Mouse (Mus musculus): ENCODE measurements at regions not wholly inside any gene's neighbourhood (a gene's known extent, or its start where the extent isn't known, plus 50 kb on each side); places are given as distances from the start of the nearest gene placed in this dataset.

DNA sequence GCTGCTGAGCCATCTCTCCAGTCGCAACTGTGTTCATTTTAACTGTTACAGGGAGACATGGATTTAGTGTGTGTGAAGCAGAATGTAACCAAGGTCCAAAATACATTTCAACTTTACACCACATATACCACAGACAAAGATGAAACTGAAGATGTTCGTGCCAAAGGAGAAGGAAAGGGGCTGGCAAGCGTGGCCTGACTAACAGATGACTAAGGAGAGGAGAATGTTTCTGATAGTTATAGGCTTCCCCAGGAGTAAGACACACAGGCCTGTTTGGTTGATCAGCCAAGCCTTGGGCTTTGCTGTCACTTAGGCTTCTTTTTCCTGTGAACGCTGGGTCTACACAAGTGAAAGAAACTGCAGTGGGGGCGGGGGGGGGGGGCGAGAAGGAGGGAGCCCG, 189.8 kb downstream of the Btg1 start:
- no peak for DNase-seq
- Histone ChIP-seq H3K4me1 (ENCODE audit: control insufficient read depth, insufficient read depth, low read length) (no peaks in the 10 kb centered on the region), H3K36me3 (ENCODE audit: control insufficient read depth, insufficient read depth, low read length) (no peaks in the 10 kb centered on the region), H3K4me3 (ENCODE audit: insufficient read depth, low read depth, low read length) (no peak overlapping the region), H3K27ac (ENCODE audit: insufficient read depth, low read depth, low read length) (no peak overlapping the region), H3K27me3 (replicated peaks; ENCODE audit: control insufficient read depth, insufficient read depth, low read length) (no peaks in the 10 kb centered on the region)
- WGBS, result 65% methylated on average over 6 of the region's 7 CpGs
- no peak for TF ChIP-seq CTCF (conservative IDR thresholded peaks at IDR 0.05; ENCODE audit: insufficient read depth, insufficient read length, low read depth, low read length)
- TF ChIP-seq POLR2A (IDR thresholded peaks at IDR 0.05; ENCODE audit: low read depth, low read length), result no peak

DNA sequence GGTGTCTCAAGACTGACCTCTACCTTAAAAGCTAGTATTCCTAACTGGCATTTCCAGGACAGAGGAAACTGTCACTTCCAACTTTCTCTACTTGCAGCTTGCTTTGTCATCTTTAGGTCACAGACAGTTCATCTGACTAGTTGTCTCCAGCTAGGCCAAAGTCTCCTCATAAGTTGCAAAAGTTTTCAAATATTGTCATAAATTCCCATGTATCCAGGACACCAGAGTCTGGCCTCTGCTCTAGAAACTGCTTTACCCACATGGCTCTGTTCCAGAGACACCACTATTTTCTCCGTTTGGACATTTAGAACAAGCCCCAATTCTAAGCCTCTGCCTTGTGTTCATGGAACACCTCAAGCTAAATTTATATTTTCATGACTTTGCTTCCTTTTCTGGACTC, 205.0 kb downstream of the Btg1 start:
- Histone ChIP-seq H3K4me1 (ENCODE audit: control insufficient read depth, insufficient read depth, low read length) (0 out of 2 replicates have a peak, but pooled peaks cover 3% of the 10 kb centered on the region), H3K27me3 (replicated peaks; ENCODE audit: control insufficient read depth, insufficient read depth, low read length) (no peaks in the 10 kb centered on the region), H3K27ac (ENCODE audit: insufficient read depth, low read depth, low read length) (peak overlapping the region; percentile 51), H3K4me3 (ENCODE audit: insufficient read depth, low read depth, low read length) (no peak overlapping the region), H3K36me3 (ENCODE audit: control insufficient read depth, insufficient read depth, low read length) (no peaks in the 10 kb centered on the region)
- DNase-seq, result peak; percentile 12
- TF ChIP-seq POLR2A (IDR thresholded peaks at IDR 0.05; ENCODE audit: low read depth, low read length), result no peak
- no peak for TF ChIP-seq CTCF (conservative IDR thresholded peaks at IDR 0.05; ENCODE audit: insufficient read depth, insufficient read length, low read depth, low read length)
- 41% methylated on average over 1 of the region's 1 CpGs for WGBS

DNA sequence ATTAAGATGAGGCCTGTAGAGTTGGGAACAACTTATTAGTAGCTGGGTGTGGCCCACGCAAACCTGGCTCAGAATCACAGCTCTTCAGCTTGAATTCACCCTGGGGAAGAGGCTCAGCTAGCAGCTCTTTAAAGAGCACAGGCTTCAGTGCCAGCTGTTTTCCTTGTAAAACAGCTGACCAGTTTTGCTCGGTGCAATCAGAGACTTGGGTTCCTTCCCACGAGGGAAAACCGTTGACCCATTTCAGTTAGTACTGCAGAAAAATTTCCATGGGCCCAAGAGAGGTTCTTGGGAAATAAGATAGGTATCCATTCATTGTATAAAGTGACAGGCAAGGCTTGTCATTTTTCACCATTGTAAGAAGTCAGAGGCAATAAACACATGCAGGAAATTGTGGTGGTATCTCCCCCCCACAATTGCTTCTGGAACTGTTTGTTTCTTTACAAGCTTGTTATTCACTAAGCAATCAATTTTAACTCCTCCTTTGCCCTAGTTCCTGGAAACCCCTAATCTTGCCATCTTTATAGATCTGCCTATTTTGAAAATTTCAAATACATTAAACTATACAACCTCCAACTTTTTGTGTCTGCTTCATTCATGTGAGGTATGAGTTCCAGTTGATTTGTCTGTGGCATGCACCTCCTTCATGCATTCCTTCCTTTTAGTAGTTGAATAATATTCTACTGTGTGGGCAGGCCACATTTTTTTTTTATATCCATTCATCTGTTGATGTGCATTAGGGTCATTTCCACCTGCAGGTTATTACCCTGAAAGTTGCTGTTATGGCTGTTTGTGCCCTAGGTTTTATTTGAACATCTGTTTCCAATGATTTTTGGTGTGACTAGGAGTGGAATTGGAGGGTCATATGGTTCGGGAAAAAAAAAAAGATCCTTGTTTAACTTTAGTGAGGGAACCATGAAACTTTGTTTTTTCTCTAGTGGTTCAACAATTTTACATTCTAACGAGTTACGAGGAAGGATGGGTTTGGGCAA, 205.8 kb downstream of the Btg1 start:
- Histone ChIP-seq H3K27me3 (replicated peaks; ENCODE audit: control insufficient read depth, insufficient read depth, low read length) (no peaks in the 10 kb centered on the region), H3K4me3 (ENCODE audit: insufficient read depth, low read depth, low read length) (no peak overlapping the region), H3K27ac (ENCODE audit: insufficient read depth, low read depth, low read length) (peak overlapping the region; percentile 51), H3K4me1 (ENCODE audit: control insufficient read depth, insufficient read depth, low read length) (0 out of 2 replicates have a peak, but pooled peaks cover 3% of the 10 kb centered on the region), H3K36me3 (ENCODE audit: control insufficient read depth, insufficient read depth, low read length) (no peaks in the 10 kb centered on the region)
- TF ChIP-seq CTCF (conservative IDR thresholded peaks at IDR 0.05; ENCODE audit: insufficient read depth, insufficient read length, low read depth, low read length) (no peak), POLR2A (IDR thresholded peaks at IDR 0.05; ENCODE audit: low read depth, low read length) (no peak)
- DNase-seq, result peak; percentile 74
- WGBS, result 39% methylated on average over 7 of the region's 7 CpGs

DNA sequence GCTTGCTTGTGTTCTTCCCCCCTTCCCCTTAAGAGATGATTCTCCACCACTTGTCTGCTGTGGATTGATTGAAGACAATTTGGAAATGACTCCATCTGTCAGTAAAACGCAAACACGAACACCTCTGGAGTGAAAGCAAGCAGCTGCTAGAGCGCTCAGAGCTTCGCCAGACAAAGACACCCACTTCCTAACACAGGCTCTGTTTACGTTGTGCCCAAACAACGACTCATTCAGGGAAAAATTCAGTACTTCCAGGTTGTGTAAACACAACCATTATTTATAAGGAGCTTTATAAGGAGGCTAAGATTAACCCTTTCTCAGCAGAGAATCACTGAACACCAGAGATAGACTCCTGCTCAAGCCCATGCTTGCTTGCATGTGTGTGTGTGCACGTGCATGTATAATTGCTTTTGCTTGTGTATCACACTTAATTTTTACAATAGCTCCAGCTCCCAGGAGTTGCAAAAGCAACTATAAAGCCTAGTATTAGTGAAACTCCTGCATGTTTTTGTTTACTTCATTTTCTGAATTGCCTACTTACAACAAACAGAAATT, 209.5 kb downstream of the Btg1 start:
- WGBS, result 47% methylated on average over 7 of the region's 7 CpGs
- H3K36me3 ChIP-seq (ENCODE audit: control insufficient read depth, insufficient read depth, low read length), result no peaks in the 10 kb centered on the region
- DNase-seq, result no peak
- no peak overlapping the region for H3K4me3 ChIP-seq (ENCODE audit: insufficient read depth, low read depth, low read length)
- H3K4me1 ChIP-seq (ENCODE audit: control insufficient read depth, insufficient read depth, low read length), result 0 out of 2 replicates have a peak, but pooled peaks cover 3% of the 10 kb centered on the region
- H3K27me3 ChIP-seq (replicated peaks; ENCODE audit: control insufficient read depth, insufficient read depth, low read length), result no peaks in the 10 kb centered on the region
- TF ChIP-seq CTCF (conservative IDR thresholded peaks at IDR 0.05; ENCODE audit: insufficient read depth, insufficient read length, low read depth, low read length) (no peak), POLR2A (IDR thresholded peaks at IDR 0.05; ENCODE audit: low read depth, low read length) (no peak)
- H3K27ac ChIP-seq (ENCODE audit: insufficient read depth, low read depth, low read length), result no peak overlapping the region

DNA sequence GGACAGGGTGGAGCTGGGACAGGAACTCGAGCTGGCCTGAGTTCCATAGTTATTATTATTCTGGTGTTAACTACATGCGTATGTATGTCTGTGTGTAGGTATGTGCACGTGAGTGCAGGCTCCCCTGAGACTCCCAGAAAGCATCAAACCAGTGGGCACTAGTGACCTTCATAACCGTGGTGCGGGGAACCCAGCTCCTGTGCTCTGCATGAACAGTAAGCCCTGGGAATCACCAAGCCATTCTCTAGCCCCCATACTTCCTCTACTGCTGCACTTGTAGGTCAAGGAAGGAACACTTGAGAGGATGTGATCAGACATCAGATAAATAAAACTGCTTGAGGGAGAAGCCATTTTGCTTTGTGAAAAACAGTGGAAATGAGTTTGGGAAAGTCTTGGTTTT, 211.2 kb downstream of the Btg1 start:
- Histone ChIP-seq H3K4me3 (ENCODE audit: insufficient read depth, low read depth, low read length) (no peak overlapping the region), H3K27ac (ENCODE audit: insufficient read depth, low read depth, low read length) (no peak overlapping the region), H3K36me3 (ENCODE audit: control insufficient read depth, insufficient read depth, low read length) (no peaks in the 10 kb centered on the region), H3K4me1 (ENCODE audit: control insufficient read depth, insufficient read depth, low read length) (no peaks in the 10 kb centered on the region), H3K27me3 (replicated peaks; ENCODE audit: control insufficient read depth, insufficient read depth, low read length) (no peaks in the 10 kb centered on the region)
- WGBS, result 92% methylated on average over 5 of the region's 5 CpGs
- DNase-seq, result no peak
- TF ChIP-seq POLR2A (IDR thresholded peaks at IDR 0.05; ENCODE audit: low read depth, low read length) (no peak), CTCF (conservative IDR thresholded peaks at IDR 0.05; ENCODE audit: insufficient read depth, insufficient read length, low read depth, low read length) (no peak)

DNA sequence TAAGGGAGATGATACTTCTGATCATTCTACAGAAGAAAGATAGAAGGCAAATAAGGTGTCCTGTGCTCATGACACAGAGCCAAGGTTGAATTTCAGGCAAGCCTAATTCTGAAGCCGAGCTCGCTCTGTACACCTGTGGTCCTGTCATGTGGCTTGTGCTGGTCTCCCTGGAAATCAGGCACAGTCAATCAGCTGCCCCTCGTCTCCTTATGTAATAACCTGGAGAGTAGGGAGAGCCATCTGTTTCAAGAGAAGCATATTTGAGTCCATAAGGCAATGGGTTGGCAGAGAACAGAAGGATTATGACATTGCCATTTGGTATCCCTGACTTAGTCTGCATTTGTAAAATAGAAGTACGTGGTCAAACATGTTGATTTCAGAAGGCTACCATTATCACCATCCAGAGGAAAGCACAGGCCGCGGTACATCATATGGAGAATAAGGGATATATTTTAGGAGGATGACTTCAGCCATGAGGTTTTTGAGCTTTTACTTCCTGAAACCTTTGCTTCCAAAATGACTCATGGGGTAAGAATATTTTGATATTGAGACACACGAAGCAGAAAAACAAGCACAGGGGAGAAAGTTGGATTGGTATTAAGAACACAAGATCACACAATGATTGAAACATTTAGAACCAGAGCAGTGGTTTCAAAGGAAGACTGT, 211.9 kb downstream of the Btg1 start:
- Histone ChIP-seq H3K27ac (ENCODE audit: insufficient read depth, low read depth, low read length) (no peak overlapping the region), H3K4me1 (ENCODE audit: control insufficient read depth, insufficient read depth, low read length) (no peaks in the 10 kb centered on the region), H3K36me3 (ENCODE audit: control insufficient read depth, insufficient read depth, low read length) (no peaks in the 10 kb centered on the region), H3K27me3 (replicated peaks; ENCODE audit: control insufficient read depth, insufficient read depth, low read length) (no peaks in the 10 kb centered on the region), H3K4me3 (ENCODE audit: insufficient read depth, low read depth, low read length) (no peak overlapping the region)
- no peak for TF ChIP-seq POLR2A (IDR thresholded peaks at IDR 0.05; ENCODE audit: low read depth, low read length)
- no peak for TF ChIP-seq CTCF (conservative IDR thresholded peaks at IDR 0.05; ENCODE audit: insufficient read depth, insufficient read length, low read depth, low read length)
- DNase-seq, result no peak
- 93% methylated on average over 7 of the region's 7 CpGs for WGBS

DNA sequence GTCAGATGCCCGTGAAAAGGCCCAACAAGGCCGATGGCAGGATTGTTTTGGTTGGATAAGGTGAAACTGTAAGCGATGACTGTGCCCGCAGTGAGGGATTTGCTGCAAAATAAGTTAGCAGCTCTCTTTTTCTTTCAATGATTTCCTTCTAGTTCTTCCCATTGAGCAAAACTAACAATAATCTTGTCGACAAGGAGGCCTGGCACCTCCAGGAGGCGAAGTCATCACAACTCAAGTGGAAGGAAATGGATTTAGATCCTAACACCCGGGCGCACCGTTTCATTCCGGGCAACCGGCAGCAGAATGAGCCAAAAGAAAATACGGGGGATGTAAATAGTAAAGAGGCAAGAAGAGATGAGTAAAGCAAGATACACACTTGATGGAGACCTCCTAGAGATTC, 214.3 kb downstream of the Btg1 start:
- H3K36me3 ChIP-seq (ENCODE audit: control insufficient read depth, insufficient read depth, low read length), result no peaks in the 10 kb centered on the region
- no peak overlapping the region for H3K4me3 ChIP-seq (ENCODE audit: insufficient read depth, low read depth, low read length)
- no peak for DNase-seq
- TF ChIP-seq POLR2A (IDR thresholded peaks at IDR 0.05; ENCODE audit: low read depth, low read length), result no peak
- TF ChIP-seq CTCF (conservative IDR thresholded peaks at IDR 0.05; ENCODE audit: insufficient read depth, insufficient read length, low read depth, low read length), result no peak
- 77% methylated on average over 12 of the region's 12 CpGs for WGBS
- no peak overlapping the region for H3K27ac ChIP-seq (ENCODE audit: insufficient read depth, low read depth, low read length)
- H3K4me1 ChIP-seq (ENCODE audit: control insufficient read depth, insufficient read depth, low read length), result no peaks in the 10 kb centered on the region
- no peaks in the 10 kb centered on the region for H3K27me3 ChIP-seq (replicated peaks; ENCODE audit: control insufficient read depth, insufficient read depth, low read length)

Data from kidney, adult 2 months (tissue).